Mouse (Mus musculus): Measurements from ENCODE around the gene Ptpn6. TPM values are rescaled to one million over a fixed set of nuclear protein-coding genes. Genes with fewer than 3 reads are reported as not detected.

Gene Ptpn6
- polyA plus RNA-seq (2014; fragmentation: Nextera tagmentation; extraction: Ambion mirVana), result 10.0 and 12.9 TPM in 2 replicates

- H3K27me3 ChIP-seq (ENCODE audit: control insufficient read depth, insufficient read depth, low read length), result no peaks in the 10 kb centered on the region
- peak; percentile 26; the same call in 1 of the 2 replicates for ATAC-seq (ENCODE audit: low FRiP score, low TSS enrichment)
- H3K4me2 ChIP-seq (replicated peaks; ENCODE audit: low read depth, low read length), result peak within 1 kb of the TSS; percentile 22; the same call in 1 of the 2 replicates
- peaks cover 28% of the 10 kb centered on the region for H3K4me1 ChIP-seq (ENCODE audit: control insufficient read depth, insufficient read depth, low read length)
- H3K9me3 ChIP-seq (ENCODE audit: control insufficient read depth, low read length), result no peaks in the 10 kb centered on the region
- H3K4me3 ChIP-seq (ENCODE audit: low read length), result no peak within 1 kb of the TSS
- peak within 1 kb of the TSS; percentile 9 for H3K9ac ChIP-seq (ENCODE audit: low read depth, low read length)
- WGBS, result 22% methylated on average over 15 of the region's 15 CpGs
- peaks cover 13% of the 10 kb centered on the region for H3K36me3 ChIP-seq (ENCODE audit: control insufficient read depth, insufficient read depth, low read length)
- peak within 1 kb of the TSS; percentile 56; the same call in 1 of the 2 replicates for H3K27ac ChIP-seq (ENCODE audit: low read depth, low read length)
These were observed at the start of gene Ptpn6 for GRCm38 (mm10) chr6:124738511-124739023. Gene Ptpn6, minus strand, starts transcription at chr6:124738714.

- no peak overlapping the region for H3K4me3 ChIP-seq (ENCODE audit: low read length)
- H3K9ac ChIP-seq (ENCODE audit: low read depth, low read length), result no peak overlapping the region
- H3K27me3 ChIP-seq (ENCODE audit: control insufficient read depth, insufficient read depth, low read length), result no peaks in the 10 kb centered on the region
- ATAC-seq (ENCODE audit: low FRiP score, low TSS enrichment), result no peak
- 80% methylated on average over 10 of the region's 10 CpGs for WGBS
- H3K36me3 ChIP-seq (ENCODE audit: control insufficient read depth, insufficient read depth, low read length), result no peaks in the 10 kb centered on the region
- H3K9me3 ChIP-seq (ENCODE audit: control insufficient read depth, low read length), result no peaks in the 10 kb centered on the region
- no peaks in the 10 kb centered on the region for H3K4me1 ChIP-seq (ENCODE audit: control insufficient read depth, insufficient read depth, low read length)
- no peak overlapping the region for H3K4me2 ChIP-seq (replicated peaks; ENCODE audit: low read depth, low read length)
- H3K27ac ChIP-seq (ENCODE audit: low read depth, low read length), result no peak overlapping the region
These were observed 49.2 kb upstream of the Ptpn6 start for GRCm38 (mm10) chr6:124787722-124788121.

- H3K9ac ChIP-seq (ENCODE audit: low read depth, low read length), result no peak overlapping the region
- H3K4me2 ChIP-seq (replicated peaks; ENCODE audit: low read depth, low read length), result no peak overlapping the region
- H3K27me3 ChIP-seq (ENCODE audit: control insufficient read depth, insufficient read depth, low read length), result no peaks in the 10 kb centered on the region
- no peaks in the 10 kb centered on the region for H3K4me1 ChIP-seq (ENCODE audit: control insufficient read depth, insufficient read depth, low read length)
- peak; percentile 50; the same call in 1 of the 2 replicates for ATAC-seq (ENCODE audit: low FRiP score, low TSS enrichment)
- WGBS, result 45% methylated on average over 8 of the region's 8 CpGs
- H3K9me3 ChIP-seq (ENCODE audit: control insufficient read depth, low read length), result no peaks in the 10 kb centered on the region
- no peak overlapping the region for H3K27ac ChIP-seq (ENCODE audit: low read depth, low read length)
- no peak overlapping the region for H3K4me3 ChIP-seq (ENCODE audit: low read length)
- no peaks in the 10 kb centered on the region for H3K36me3 ChIP-seq (ENCODE audit: control insufficient read depth, insufficient read depth, low read length)
These were observed 48.4 kb upstream of the Ptpn6 start for GRCm38 (mm10) chr6:124786756-124787420.

- Histone ChIP-seq H3K27me3 (ENCODE audit: control insufficient read depth, insufficient read depth, low read length) (peaks cover 6% of the 10 kb centered on the region; the same call in 1 of the 2 replicates), H3K9me3 (ENCODE audit: control insufficient read depth, low read length) (no peaks in the 10 kb centered on the region), H3K4me3 (ENCODE audit: low read length) (no peak overlapping the region), H3K9ac (ENCODE audit: low read depth, low read length) (no peak overlapping the region), H3K4me1 (ENCODE audit: control insufficient read depth, insufficient read depth, low read length) (peaks cover 8% of the 10 kb centered on the region; the same call in 1 of the 2 replicates), H3K36me3 (ENCODE audit: control insufficient read depth, insufficient read depth, low read length) (no peaks in the 10 kb centered on the region), H3K4me2 (replicated peaks; ENCODE audit: low read depth, low read length) (peak overlapping the region; percentile 18; the same call in 1 of the 2 replicates), H3K27ac (ENCODE audit: low read depth, low read length) (no peak overlapping the region)
- WGBS, result 22% methylated on average over 6 of the region's 6 CpGs
- ATAC-seq (ENCODE audit: low FRiP score, low TSS enrichment), result no peak
These were observed 43.9 kb upstream of the Ptpn6 start for GRCm38 (mm10) chr6:124782436-124782835.

- WGBS, result 86% methylated on average over 7 of the region's 7 CpGs
- Histone ChIP-seq H3K27ac (ENCODE audit: low read depth, low read length) (no peak overlapping the region), H3K4me3 (ENCODE audit: low read length) (no peak overlapping the region), H3K9me3 (ENCODE audit: control insufficient read depth, low read length) (no peaks in the 10 kb centered on the region), H3K4me2 (replicated peaks; ENCODE audit: low read depth, low read length) (no peak overlapping the region), H3K36me3 (ENCODE audit: control insufficient read depth, insufficient read depth, low read length) (no peaks in the 10 kb centered on the region), H3K4me1 (ENCODE audit: control insufficient read depth, insufficient read depth, low read length) (peaks cover 8% of the 10 kb centered on the region; the same call in 1 of the 2 replicates), H3K27me3 (ENCODE audit: control insufficient read depth, insufficient read depth, low read length) (peaks cover 6% of the 10 kb centered on the region; the same call in 1 of the 2 replicates), H3K9ac (ENCODE audit: low read depth, low read length) (no peak overlapping the region)
- ATAC-seq (ENCODE audit: low FRiP score, low TSS enrichment), result no peak
These were observed 42.4 kb upstream of the Ptpn6 start for GRCm38 (mm10) chr6:124780917-124781316.

- Histone ChIP-seq H3K9me3 (ENCODE audit: control insufficient read depth, low read length) (no peaks in the 10 kb centered on the region), H3K4me1 (ENCODE audit: control insufficient read depth, insufficient read depth, low read length) (peaks cover 8% of the 10 kb centered on the region; the same call in 1 of the 2 replicates), H3K4me3 (ENCODE audit: low read length) (peak overlapping the region; percentile 44), H3K9ac (ENCODE audit: low read depth, low read length) (peak overlapping the region; percentile 19), H3K36me3 (ENCODE audit: control insufficient read depth, insufficient read depth, low read length) (no peaks in the 10 kb centered on the region), H3K27me3 (ENCODE audit: control insufficient read depth, insufficient read depth, low read length) (peaks cover 6% of the 10 kb centered on the region; the same call in 1 of the 2 replicates), H3K27ac (ENCODE audit: low read depth, low read length) (no peak overlapping the region), H3K4me2 (replicated peaks; ENCODE audit: low read depth, low read length) (peak overlapping the region; percentile 63)
- no peak for ATAC-seq (ENCODE audit: low FRiP score, low TSS enrichment)
- 5% methylated on average over 10 of the region's 10 CpGs for WGBS
These were observed 41.5 kb upstream of the Ptpn6 start for GRCm38 (mm10) chr6:124779984-124780416.

- peak within 1 kb of the TSS; percentile 19 for H3K9ac ChIP-seq (ENCODE audit: low read depth, low read length)
These were observed 40.9 kb upstream of the Ptpn6 start, which contains the start of gene Lrrc23 for GRCm38 (mm10) chr6:124779222-124779983. Gene Lrrc23, minus strand, starts transcription at chr6:124779727.

GRCm38 (mm10) chr6:124770511-124770910 is 32.0 kb upstream of the Ptpn6 start:
- H3K36me3 ChIP-seq (ENCODE audit: control insufficient read depth, insufficient read depth, low read length), result no peaks in the 10 kb centered on the region
- H3K4me3 ChIP-seq (ENCODE audit: low read length), result no peak overlapping the region
- no peak for ATAC-seq (ENCODE audit: low FRiP score, low TSS enrichment)
- H3K4me2 ChIP-seq (replicated peaks; ENCODE audit: low read depth, low read length), result no peak overlapping the region
- H3K27ac ChIP-seq (ENCODE audit: low read depth, low read length), result no peak overlapping the region
- no peaks in the 10 kb centered on the region for H3K27me3 ChIP-seq (ENCODE audit: control insufficient read depth, insufficient read depth, low read length)
- H3K9me3 ChIP-seq (ENCODE audit: control insufficient read depth, low read length), result no peaks in the 10 kb centered on the region
- no peak overlapping the region for H3K9ac ChIP-seq (ENCODE audit: low read depth, low read length)
- WGBS, result 81% methylated on average over 15 of the region's 15 CpGs
- H3K4me1 ChIP-seq (ENCODE audit: control insufficient read depth, insufficient read depth, low read length), result peaks cover 26% of the 10 kb centered on the region

More at GRCm38 (mm10) chr6:124779222-124779983, 40.9 kb upstream of the Ptpn6 start, which contains the start of gene Lrrc23:
- H3K4me1 ChIP-seq (ENCODE audit: control insufficient read depth, insufficient read depth, low read length), result peaks cover 8% of the 10 kb centered on the region; the same call in 1 of the 2 replicates
- H3K36me3 ChIP-seq (ENCODE audit: control insufficient read depth, insufficient read depth, low read length), result no peaks in the 10 kb centered on the region
- H3K4me2 ChIP-seq (replicated peaks; ENCODE audit: low read depth, low read length), result peak within 1 kb of the TSS; percentile 63
- ATAC-seq (ENCODE audit: low FRiP score, low TSS enrichment), result peak; percentile 45; the same call in 1 of the 2 replicates
- H3K27me3 ChIP-seq (ENCODE audit: control insufficient read depth, insufficient read depth, low read length), result peaks cover 6% of the 10 kb centered on the region; the same call in 1 of the 2 replicates
- no peaks in the 10 kb centered on the region for H3K9me3 ChIP-seq (ENCODE audit: control insufficient read depth, low read length)
- H3K27ac ChIP-seq (ENCODE audit: low read depth, low read length), result no peak within 1 kb of the TSS
- 3% methylated on average over 23 of the region's 23 CpGs for WGBS
- H3K4me3 ChIP-seq (ENCODE audit: low read length), result peak within 1 kb of the TSS; percentile 44
